ENCODE assay signal across 18 mouse cellular contexts in the genomic region with DNA sequence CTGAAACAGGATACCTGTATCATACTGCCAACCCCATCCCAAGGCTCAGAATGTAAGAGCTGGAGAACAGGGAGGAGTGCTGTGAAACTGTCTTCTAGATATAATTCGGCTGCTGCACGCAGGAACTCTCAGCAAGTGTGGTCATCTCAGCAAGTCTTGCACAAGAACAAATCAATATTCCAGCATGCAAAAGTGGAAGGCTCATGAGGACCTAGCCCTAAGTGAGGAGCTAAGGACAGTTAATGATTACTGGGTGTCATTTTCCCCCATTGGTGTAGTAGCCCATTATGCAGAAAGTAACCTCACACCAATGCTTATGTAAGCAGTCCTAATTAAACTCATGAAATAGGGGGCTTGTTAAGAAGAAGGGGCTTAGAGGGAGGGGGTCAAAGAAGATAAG.
"Had no signal": no experiment of that assay in that cellular context is flagged by ENCODE, and none has a peak within 500 bp of the region (broad histone marks: within the 10 kb centered on the region; RNA-seq: fewer than 3 reads in every experiment).

No protein-coding gene starts in this region.

- H3K4me1 ChIP-seq: midbrain, embryonic 10.5 days; midbrain, embryonic 12.5 days; neural tube, embryonic 13.5 days; neural tube, embryonic 15.5 days had no signal

- ATAC-seq: midbrain, embryonic 16.5 days had no signal

- H3K9ac ChIP-seq: lung, embryonic 14.5 days; midbrain, embryonic 12.5 days; neural tube, embryonic 13.5 days; neural tube, embryonic 15.5 days had no signal

- H3K27me3 ChIP-seq: midbrain, embryonic 12.5 days; neural tube, embryonic 13.5 days; neural tube, embryonic 15.5 days had no signal

- DNase-seq: lung, embryonic 14.5 days; lung, postnatal 10 days; lung, postnatal 4 days; midbrain, embryonic 14.5 days; retina, postnatal 1 day; right cerebral cortex, adult 18-20 months; right cerebral cortex, postnatal 25 days; right cerebral cortex, postnatal 4 days; spleen, adult 18-20 months; thymus, adult 18-20 months; thymus, postnatal 14 days; thymus, postnatal 36 days had no signal

- H3K4me2 ChIP-seq: lung, embryonic 14.5 days; midbrain, embryonic 12.5 days; neural tube, embryonic 13.5 days; neural tube, embryonic 15.5 days had no signal

- H3K27ac ChIP-seq: midbrain, embryonic 10.5 days; midbrain, embryonic 12.5 days; neural tube, embryonic 13.5 days; neural tube, embryonic 15.5 days had no signal

- H3K4me3 ChIP-seq: midbrain, embryonic 10.5 days; midbrain, embryonic 12.5 days; myocyte; neural tube, embryonic 13.5 days; neural tube, embryonic 15.5 days had no signal

- H3K9me3 ChIP-seq: midbrain, embryonic 10.5 days; midbrain, embryonic 12.5 days; neural tube, embryonic 13.5 days; neural tube, embryonic 15.5 days had no signal
